Mouse (Mus musculus) E14TG2a.4 (cell line): Measurements from ENCODE around the gene Prkaa2.

Experiments
- H3K27me3 ChIP-seq: 2 replicates; pipeline ENCODE4 v1.6.1; 2014; ENCODE audit warnings: low read length, control low read depth; ENCODE audit not compliant: insufficient read depth
- H3K36me3 ChIP-seq: 2 replicates; pipeline ENCODE4 v1.6.1; 2014; ENCODE audit warnings: low read length, control low read depth; ENCODE audit not compliant: insufficient read depth
- H3K4me1 ChIP-seq: replicated peaks from 2 replicates; pipeline ENCODE4 v1.6.1; 2014; ENCODE audit warnings: low read depth, low read length, control low read depth
- H3K4me3 ChIP-seq: replicated peaks from 2 replicates; pipeline ENCODE4 v1.5.1; 2014; ENCODE audit warnings: mild to moderate bottlenecking, low read length
- H3K9me3 ChIP-seq: 2 replicates; pipeline ENCODE4 v1.6.1; 2014; ENCODE audit warnings: low read length, control low read depth
- CTCF ChIP-seq: conservative IDR thresholded peaks from 2 replicates; pipeline ENCODE4 v1.5.1; 2014; ENCODE audit warnings: low read length
- NANOG ChIP-seq: IDR thresholded peaks from 2 replicates; pipeline ENCODE4 v1.6.1; 2014; ENCODE audit warnings: borderline replicate concordance, low read length, mixed read lengths
- POU5F1 ChIP-seq: IDR thresholded peaks from 2 replicates; pipeline ENCODE4 v1.6.1; 2014; ENCODE audit warnings: low read length, borderline replicate concordance

The Prkaa2 gene

GRCm38 (mm10) chr4:105101337-105101688 is 8.4 kb downstream of the Prkaa2 start:
- TF ChIP-seq POU5F1 = no peak
- no peak for TF ChIP-seq CTCF
- no peak for TF ChIP-seq NANOG
- H3K9me3 ChIP-seq = no peaks in the 10 kb centered on the region
- H3K36me3 ChIP-seq = no peaks in the 10 kb centered on the region
- H3K4me3 ChIP-seq = no peak overlapping the region
- H3K4me1 ChIP-seq = peaks cover 9% of the 10 kb centered on the region
- H3K27me3 ChIP-seq = no peaks in the 10 kb centered on the region

GRCm38 (mm10) chr4:105100508-105101336 is 9.0 kb downstream of the Prkaa2 start:
- Histone ChIP-seq H3K27me3 (no peaks in the 10 kb centered on the region), H3K9me3 (no peaks in the 10 kb centered on the region), H3K4me3 (no peak overlapping the region), H3K36me3 (no peaks in the 10 kb centered on the region), H3K4me1 (peaks cover 3% of the 10 kb centered on the region)
- no peak for TF ChIP-seq NANOG
- no peak for TF ChIP-seq CTCF
- no peak for TF ChIP-seq POU5F1

- no peak overlapping the region for H3K4me3 ChIP-seq
- no peaks in the 10 kb centered on the region for H3K36me3 ChIP-seq
- TF ChIP-seq CTCF (no peak), NANOG (no peak), POU5F1 (no peak)
- H3K4me1 ChIP-seq = no peaks in the 10 kb centered on the region
- no peaks in the 10 kb centered on the region for H3K27me3 ChIP-seq
- no peaks in the 10 kb centered on the region for H3K9me3 ChIP-seq
These were observed 11.0 kb downstream of the Prkaa2 start for GRCm38 (mm10) chr4:105098660-105099059.

GRCm38 (mm10) chr4:105098158-105098557 is 11.5 kb downstream of the Prkaa2 start:
- Histone ChIP-seq H3K4me1 (no peaks in the 10 kb centered on the region), H3K9me3 (no peaks in the 10 kb centered on the region), H3K36me3 (no peaks in the 10 kb centered on the region), H3K4me3 (no peak overlapping the region), H3K27me3 (no peaks in the 10 kb centered on the region)
- no peak for TF ChIP-seq NANOG
- no peak for TF ChIP-seq CTCF
- TF ChIP-seq POU5F1 = no peak

GRCm38 (mm10) chr4:105095316-105095715 is 14.4 kb downstream of the Prkaa2 start:
- Histone ChIP-seq H3K4me3 (no peak overlapping the region), H3K36me3 (no peaks in the 10 kb centered on the region), H3K27me3 (no peaks in the 10 kb centered on the region), H3K9me3 (no peaks in the 10 kb centered on the region), H3K4me1 (0 out of 2 replicates have a peak, but pooled peaks cover 7% of the 10 kb centered on the region)
- TF ChIP-seq CTCF (no peak), NANOG (no peak), POU5F1 (no peak)

GRCm38 (mm10) chr4:105093951-105094350 is 15.7 kb downstream of the Prkaa2 start:
- H3K27me3 ChIP-seq = no peaks in the 10 kb centered on the region
- H3K9me3 ChIP-seq = no peaks in the 10 kb centered on the region
- TF ChIP-seq NANOG (no peak), POU5F1 (no peak), CTCF (no peak)
- H3K36me3 ChIP-seq = no peaks in the 10 kb centered on the region
- no peak overlapping the region for H3K4me3 ChIP-seq
- H3K4me1 ChIP-seq = 0 out of 2 replicates have a peak, but pooled peaks cover 7% of the 10 kb centered on the region

GRCm38 (mm10) chr4:105090417-105090816 is 19.3 kb downstream of the Prkaa2 start:
- no peaks in the 10 kb centered on the region for H3K36me3 ChIP-seq
- H3K9me3 ChIP-seq = peaks cover 9% of the 10 kb centered on the region; the same call in 1 of the 2 replicates
- H3K4me1 ChIP-seq = 0 out of 2 replicates have a peak, but pooled peaks cover 7% of the 10 kb centered on the region
- H3K27me3 ChIP-seq = no peaks in the 10 kb centered on the region
- no peak for TF ChIP-seq NANOG
- TF ChIP-seq POU5F1 = no peak
- TF ChIP-seq CTCF = no peak
- no peak overlapping the region for H3K4me3 ChIP-seq

GRCm38 (mm10) chr4:105089386-105089785 is 20.3 kb downstream of the Prkaa2 start:
- TF ChIP-seq POU5F1 = no peak
- TF ChIP-seq NANOG = no peak
- no peak for TF ChIP-seq CTCF
- Histone ChIP-seq H3K4me1 (0 out of 2 replicates have a peak, but pooled peaks cover 7% of the 10 kb centered on the region), H3K9me3 (peaks cover 9% of the 10 kb centered on the region; the same call in 1 of the 2 replicates), H3K36me3 (no peaks in the 10 kb centered on the region), H3K27me3 (no peaks in the 10 kb centered on the region), H3K4me3 (no peak overlapping the region)
